Mouse (Mus musculus): Measurements from ENCODE around the gene Tenm2.

GRCm38 (mm10) chr11:36886147-36886546, 349.6 kb downstream of the Tenm2 start:
- TF ChIP-seq CTCF (conservative IDR thresholded peaks at IDR 0.05 in 1 of 2, IDR thresholded peaks at IDR 0.05 in 1 of 2; ENCODE audit: low read depth in 2 of 2, low read length in 2 of 2), result no peak
- no peak for TF ChIP-seq ZC3H11A (IDR thresholded peaks at IDR 0.05; ENCODE audit: low read depth, low read length)
- TF ChIP-seq ELF1 (IDR thresholded peaks at IDR 0.05; ENCODE audit: low read depth, low read length), result no peak
- no peak for TF ChIP-seq MAX (IDR thresholded peaks at IDR 0.05; ENCODE audit: low read length)
- no peak for TF ChIP-seq ZMIZ1 (IDR thresholded peaks at IDR 0.05; ENCODE audit: low read depth, low read length)
- no peak for TF ChIP-seq EP300 (IDR thresholded peaks at IDR 0.05; ENCODE audit: low read length)
